Mouse (Mus musculus) C2C12 (cell line): ENCODE results near the gene Ube3c.

Experiments
- CEBPB ChIP-seq: IDR thresholded peaks from one replicate; pipeline ENCODE4 v1.6.1; 2011; ENCODE audit warnings: low read depth, mild to moderate bottlenecking, control low read depth, moderate library complexity
- CTCF ChIP-seq: IDR thresholded peaks from one replicate; pipeline ENCODE4 v1.5.1; 2011; ENCODE audit not compliant: control insufficient read depth, insufficient read depth, insufficient read length
- FOSL1 ChIP-seq: IDR thresholded peaks from one replicate; pipeline ENCODE4 v1.8.0; 2011; ENCODE audit warnings: mild to moderate bottlenecking, low read length; ENCODE audit not compliant: poor library complexity, insufficient read depth, severe bottlenecking
- MAX ChIP-seq: IDR thresholded peaks from one replicate; pipeline ENCODE4 v1.6.1; 2011; ENCODE audit warnings: mild to moderate bottlenecking, control low read depth
- MYOD1 ChIP-seq: IDR thresholded peaks from one replicate; pipeline ENCODE4 v1.6.1; 2011; ENCODE audit warnings: low read depth; ENCODE audit not compliant: control insufficient read depth, insufficient read length
- MYOG ChIP-seq: IDR thresholded peaks from one replicate; pipeline ENCODE4 v1.6.1; 2011; ENCODE audit not compliant: control insufficient read depth, insufficient read length; ENCODE audit errors: extremely low read depth
- USF1 ChIP-seq: IDR thresholded peaks from one replicate; pipeline ENCODE4 v1.6.1; 2011; ENCODE audit warnings: low read depth, mild to moderate bottlenecking, control low read depth, moderate library complexity

- no peak for TF ChIP-seq CTCF
- TF ChIP-seq MYOD1, result no peak
- no peak for TF ChIP-seq MAX
- TF ChIP-seq MYOG, result no peak
- TF ChIP-seq FOSL1, result no peak
- TF ChIP-seq USF1, result no peak
- TF ChIP-seq CEBPB, result no peak
Observed at GRCm38 (mm10) chr5:29688352-29688751, 119.3 kb downstream of the Ube3c start.
